Mouse (Mus musculus) cortical plate, adult 2 months (tissue): ENCODE results near the gene Nell1.

Experiments used
- CTCF ChIP-seq: fragments of 200-500 bp; IDR thresholded peaks from 2 replicates; pipeline ENCODE4 v1.5.1; 2011; ENCODE audit warnings: mild to moderate bottlenecking, control low read depth, low read length; ENCODE audit not compliant: insufficient read depth; ENCODE audit errors: extremely low read depth
- POLR2A ChIP-seq: fragments of 200-500 bp; IDR thresholded peaks from 2 replicates; pipeline ENCODE4 v1.6.1; 2011; ENCODE audit warnings: mild to moderate bottlenecking, low read length, control low read depth; ENCODE audit not compliant: insufficient read depth; ENCODE audit errors: extremely low read depth

DNA sequence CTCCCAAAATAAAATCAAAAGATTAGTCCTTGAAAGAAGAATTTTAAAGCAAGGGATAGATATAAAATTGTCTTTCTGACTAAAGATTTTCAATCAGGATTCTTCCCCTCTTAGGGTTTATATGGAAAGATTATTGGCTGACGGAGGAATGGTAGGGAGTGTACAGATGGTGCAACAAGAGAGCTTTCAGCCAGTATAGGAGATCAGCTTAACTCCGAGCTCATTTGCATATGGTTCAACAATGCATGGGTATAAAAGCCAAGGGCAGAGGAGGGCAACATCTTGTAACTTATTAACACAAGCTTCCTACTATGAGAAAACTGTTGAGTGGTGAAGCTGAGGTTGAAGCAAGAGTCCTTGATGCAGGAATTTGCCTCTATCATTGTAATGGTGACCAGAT, 658.5 kb downstream of the Nell1 start:
- TF ChIP-seq CTCF: no peak
- TF ChIP-seq POLR2A: no peak
